Mouse (Mus musculus): ENCODE results near the gene Mydgf.

Gene Mydgf

GRCm38 (mm10) chr17:56144546-56144945 is 39.2 kb downstream of the Mydgf start:
- WGBS = 83% methylated on average over 9 of the region's 9 CpGs

DNA sequence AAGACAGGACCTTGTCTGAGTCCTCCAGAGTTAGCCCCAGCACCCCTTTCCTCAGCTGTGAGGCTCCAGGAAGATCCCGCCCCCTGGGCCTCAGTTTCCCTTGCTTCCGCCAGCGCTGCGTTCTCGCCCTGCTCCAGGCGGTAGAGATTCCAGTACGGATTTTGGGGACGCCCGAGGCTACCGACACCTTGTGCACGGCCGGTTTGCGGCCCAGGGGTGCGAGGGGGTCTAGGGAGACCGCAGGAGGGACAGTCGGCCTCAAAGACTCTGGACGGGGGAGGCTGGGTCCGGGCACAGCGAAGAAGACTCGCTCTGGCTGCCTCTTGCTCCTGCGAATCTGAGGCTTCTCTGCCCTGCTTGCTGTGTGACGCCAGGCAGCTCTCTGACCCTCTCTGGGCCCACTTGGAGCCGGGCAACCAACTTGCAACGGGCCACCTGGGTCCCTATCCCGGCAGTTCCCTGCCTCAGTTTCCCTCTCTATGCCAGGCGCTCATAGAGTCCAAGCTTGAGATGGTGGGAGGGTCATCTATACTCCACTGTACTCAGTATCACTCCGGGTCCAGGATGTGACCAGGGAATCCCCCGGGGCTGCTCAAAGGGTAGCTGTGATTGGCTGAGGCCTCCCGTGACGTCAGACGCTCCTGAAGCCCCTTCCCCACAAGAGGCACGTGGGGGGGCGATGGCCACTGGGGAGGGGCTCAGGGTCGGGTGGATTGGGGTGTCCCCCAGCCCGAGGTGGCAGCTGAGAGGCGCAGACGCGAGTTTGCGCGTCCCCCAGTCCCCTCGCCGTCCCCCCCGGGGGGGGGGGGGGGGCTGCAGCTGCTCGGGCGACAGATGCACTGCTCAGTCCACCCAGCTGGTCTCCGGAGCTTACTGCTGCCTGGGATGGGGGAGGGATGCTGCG is 41.8 kb downstream of the Mydgf start:
- 3% methylated on average over 42 of the region's 47 CpGs for WGBS

- WGBS = 1% methylated on average over 77 of the region's 79 CpGs
Measured at GRCm38 (mm10) chr17:56139858-56140595, 43.7 kb downstream of the Mydgf start, which contains the start of gene Sema6b. Gene Sema6b (minus strand): TSS chr17:56140343.

GRCm38 (mm10) chr17:56139355-56139754 is 44.4 kb downstream of the Mydgf start:
- WGBS = 10% methylated on average over 19 of the region's 21 CpGs

GRCm38 (mm10) chr17:56137839-56138613 is 45.7 kb downstream of the Mydgf start:
- 32% methylated on average over 25 of the region's 25 CpGs for whole genome bisulfite sequencing

DNA sequence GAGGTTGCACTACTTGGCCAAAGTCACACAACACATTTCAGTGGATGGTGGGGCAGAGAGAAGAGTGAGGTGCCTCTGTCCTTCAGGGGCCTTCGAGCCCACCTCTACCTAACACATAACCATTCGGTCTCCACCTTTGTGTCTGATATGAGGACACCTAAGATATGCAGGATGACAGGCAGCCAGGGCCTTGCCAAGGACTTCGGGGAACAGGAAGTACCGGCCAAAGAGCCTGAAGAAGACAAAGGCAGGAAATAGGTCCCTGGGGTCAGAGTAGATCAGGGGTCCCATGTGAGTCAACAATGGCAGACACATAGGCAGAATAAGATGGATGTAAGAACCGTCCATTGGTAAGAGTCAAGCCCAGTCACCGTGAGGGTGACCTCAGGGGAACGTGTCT is 47.2 kb downstream of the Mydgf start:
- WGBS = 85% methylated on average over 7 of the region's 7 CpGs

- WGBS = 3% methylated on average over 27 of the region's 27 CpGs
Measured at GRCm38 (mm10) chr17:56134463-56134971, 49.2 kb downstream of the Mydgf start.

DNA sequence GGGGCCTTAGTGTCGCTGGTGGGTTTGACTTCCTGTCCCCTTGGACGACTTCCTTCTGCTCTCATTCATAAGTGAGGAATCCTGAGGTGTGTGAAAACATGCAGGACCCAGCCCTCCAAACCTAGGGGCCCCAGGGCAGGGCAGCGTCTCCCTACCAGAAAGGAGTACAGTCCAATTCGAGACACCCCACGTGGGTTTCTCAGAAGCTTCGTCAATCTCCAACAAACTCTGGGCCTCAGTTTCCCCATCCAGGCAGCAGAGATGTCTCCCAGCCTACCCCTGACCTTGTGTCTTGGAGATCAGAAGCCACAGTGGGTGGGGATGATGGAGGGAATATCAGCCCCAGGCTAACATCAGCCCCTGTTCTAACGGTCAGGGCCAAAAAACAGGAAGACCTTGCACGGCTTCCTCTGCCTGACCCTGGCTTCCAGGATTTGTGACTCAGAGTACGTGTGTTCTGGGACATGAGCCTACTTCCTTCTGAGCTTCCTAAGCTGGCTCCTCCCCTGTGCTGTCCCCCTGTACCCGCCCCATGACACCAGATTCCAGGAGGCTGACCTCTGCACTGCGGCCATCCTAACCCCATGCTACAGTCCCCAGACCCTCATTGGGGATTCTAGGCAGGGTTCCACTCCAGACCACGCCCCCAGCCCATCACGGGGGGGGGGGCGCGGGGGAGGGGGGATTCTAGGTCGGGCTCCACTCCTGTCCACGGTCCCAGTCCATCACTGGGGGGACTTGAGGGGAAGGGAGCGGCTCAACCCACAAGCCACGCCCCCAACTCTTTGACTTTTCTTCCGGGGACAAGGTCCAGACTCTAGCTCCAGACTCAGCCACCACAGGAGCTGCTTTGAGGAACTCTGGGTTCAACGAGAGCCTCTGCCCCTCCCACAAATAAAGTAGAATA is 50.0 kb downstream of the Mydgf start:
- WGBS = 27% methylated on average over 21 of the region's 21 CpGs

- 7% methylated on average over 14 of the region's 14 CpGs for WGBS
Measured at GRCm38 (mm10) chr17:56132661-56133060, 51.1 kb downstream of the Mydgf start.

DNA sequence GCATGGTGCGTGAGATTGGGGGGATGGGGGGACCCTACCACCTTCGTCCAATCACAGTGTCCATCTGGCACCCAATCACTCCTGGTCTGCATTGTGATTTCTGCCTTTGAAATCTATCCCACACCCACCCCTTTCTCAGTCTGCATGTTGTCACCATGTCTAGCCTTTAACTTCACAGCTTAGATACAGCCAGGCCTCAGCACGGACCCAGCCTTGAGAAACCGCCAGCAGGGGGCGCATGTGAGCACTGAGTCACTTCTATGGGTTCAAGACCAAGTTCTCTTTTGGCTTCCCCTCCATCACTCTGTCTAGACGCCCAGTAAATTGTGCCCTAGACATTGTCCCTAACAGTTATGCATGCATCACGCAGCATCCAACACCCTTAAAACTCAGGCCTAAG is 51.9 kb downstream of the Mydgf start:
- 41% methylated on average over 7 of the region's 7 CpGs for WGBS

DNA sequence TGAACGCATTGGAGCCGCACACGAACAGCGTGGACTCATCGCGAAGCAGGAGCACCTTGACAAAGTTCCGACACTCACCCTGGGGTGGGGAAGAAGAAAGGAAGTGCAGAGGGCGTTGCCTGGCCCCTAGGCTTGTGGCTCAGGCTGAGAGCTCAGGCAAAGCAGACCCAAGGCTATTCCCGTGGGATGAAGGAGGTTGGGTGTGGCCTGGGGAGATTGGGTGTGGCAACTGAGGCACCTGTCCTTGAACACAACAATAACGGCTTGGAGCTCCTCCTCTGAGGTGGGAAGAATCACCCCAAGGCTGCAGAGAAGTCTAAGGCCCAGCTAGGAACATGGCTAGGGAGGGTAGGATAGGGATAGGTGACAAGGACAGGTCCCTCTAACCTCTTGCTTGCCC is 52.6 kb downstream of the Mydgf start:
- WGBS = 88% methylated on average over 10 of the region's 10 CpGs

DNA sequence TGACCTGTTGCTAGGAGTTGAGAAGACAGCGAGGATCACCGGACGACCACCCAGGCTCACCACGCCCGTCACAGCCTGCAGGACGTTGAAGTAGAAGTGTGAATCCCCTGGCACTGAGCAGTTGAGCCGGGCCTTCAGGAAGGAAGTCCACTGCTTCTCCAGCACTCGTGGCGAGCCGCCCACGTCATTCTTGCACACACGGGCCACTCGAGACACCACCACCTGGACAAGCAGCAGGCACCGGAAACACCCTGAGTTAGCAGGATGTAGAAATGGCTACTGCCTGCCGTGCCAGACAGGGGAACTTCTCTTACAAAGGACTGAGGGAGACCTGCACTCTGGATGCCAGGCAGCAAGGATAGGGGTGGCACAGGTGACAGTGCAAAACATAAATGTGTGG is 55.5 kb downstream of the Mydgf start:
- 59% methylated on average over 15 of the region's 15 CpGs for WGBS

- 77% methylated on average over 11 of the region's 11 CpGs for WGBS
Measured at GRCm38 (mm10) chr17:56126175-56126574, 57.5 kb downstream of the Mydgf start.
